Mouse (Mus musculus) hindbrain, embryonic 12.5 days (tissue): ENCODE measurements around the gene Siva1. TPM values are rescaled to one million over a fixed set of nuclear protein-coding genes. Genes with fewer than 3 reads are reported as not detected.

Source experiments
- ATAC-seq: fragments of 200-750 bp; cut with Nextera tagmentation; 2 replicates; pipeline ENCODE4 v1.8.0; 2017; ENCODE audit warnings: moderate TSS enrichment; ENCODE audit not compliant: low FRiP score
- H3K27ac ChIP-seq: fragments of 300-500 bp; sonication (generic); 2 replicates; pipeline ENCODE4 v1.5.1; 2016; ENCODE audit warnings: mild to moderate bottlenecking
- H3K27me3 ChIP-seq: fragments of 300-500 bp; sonication (generic); 2 replicates; pipeline ENCODE4 v1.6.1; 2016; ENCODE audit warnings: mild to moderate bottlenecking
- H3K36me3 ChIP-seq: fragments of 300-500 bp; sonication (generic); 2 replicates; pipeline ENCODE4 v1.6.1; 2016; ENCODE audit warnings: mild to moderate bottlenecking
- H3K4me1 ChIP-seq: fragments of 300-500 bp; sonication (generic); 2 replicates; pipeline ENCODE4 v1.6.1; 2016
- H3K4me2 ChIP-seq: fragments of 300-500 bp; sonication (generic); replicated peaks from 2 replicates; pipeline ENCODE4 v1.6.1; 2016; ENCODE audit warnings: mild to moderate bottlenecking
- H3K4me3 ChIP-seq: fragments of 300-500 bp; sonication (generic); 2 replicates; pipeline ENCODE4 v1.5.1; 2016; ENCODE audit warnings: mild to moderate bottlenecking
- H3K9ac ChIP-seq: fragments of 300-500 bp; sonication (generic); 2 replicates; pipeline ENCODE4 v1.6.1; 2016; ENCODE audit warnings: mild to moderate bottlenecking, moderate library complexity
- H3K9me3 ChIP-seq: fragments of 300-500 bp; sonication (generic); replicated peaks from 2 replicates; pipeline ENCODE4 v1.6.1; 2016; ENCODE audit warnings: mild to moderate bottlenecking
- WGBS: fragments of 180-500 bp; shearing (Covaris S2); methylation state at CpG from one replicate; pipeline ENCODE4 v1.1.7; 2016; 5-methylcytosine and 5-hydroxymethylcytosine counted together
- polyA plus RNA-seq: library from polyadenylated mRNA; unstranded; fragments of >200 nt; fragmentation: Nextera tagmentation; extraction: Ambion mirVana; gene quantifications from 2 replicates; pipeline ENCODE4 v1.2.1, GENCODE M21; 2016

Gene Siva1
- polyA plus RNA-seq, 1 experiment from 2014 or later, result 124 TPM

- Histone ChIP-seq H3K27ac (no peak overlapping the region), H3K9ac (peak overlapping the region; percentile 85; the same call in 1 of the 2 replicates), H3K4me2 (peak overlapping the region; percentile 65), H3K9me3 (no peaks in the 10 kb centered on the region), H3K36me3 (peaks cover 36% of the 10 kb centered on the region), H3K4me1 (peaks cover 17% of the 10 kb centered on the region), H3K4me3 (peak overlapping the region; percentile 73), H3K27me3 (no peaks in the 10 kb centered on the region)
- WGBS, result 57% methylated on average over 6 of the region's 6 CpGs
- ATAC-seq, result no peak
These were observed 1.7 kb downstream of the Siva1 start for GRCm38 (mm10) chr12:112646139-112646538.

GRCm38 (mm10) chr12:112648081-112648480, 3.6 kb downstream of the Siva1 start:
- Histone ChIP-seq H3K4me2 (no peak overlapping the region), H3K9me3 (no peaks in the 10 kb centered on the region), H3K27ac (no peak overlapping the region), H3K4me3 (no peak overlapping the region), H3K4me1 (peaks cover 17% of the 10 kb centered on the region), H3K36me3 (peaks cover 42% of the 10 kb centered on the region), H3K9ac (no peak overlapping the region), H3K27me3 (no peaks in the 10 kb centered on the region)
- 91% methylated on average over 5 of the region's 5 CpGs for WGBS
- ATAC-seq, result no peak

GRCm38 (mm10) chr12:112651778-112652439, 7.4 kb downstream of the Siva1 start:
- ATAC-seq, result no peak
- Histone ChIP-seq H3K27me3 (no peaks in the 10 kb centered on the region), H3K4me3 (no peak overlapping the region), H3K36me3 (peaks cover 78% of the 10 kb centered on the region), H3K4me1 (peaks cover 10% of the 10 kb centered on the region; the same call in 1 of the 2 replicates), H3K27ac (no peak overlapping the region), H3K4me2 (no peak overlapping the region), H3K9ac (no peak overlapping the region), H3K9me3 (no peaks in the 10 kb centered on the region)
- WGBS, result 85% methylated on average over 5 of the region's 5 CpGs

GRCm38 (mm10) chr12:112653157-112653824, 8.8 kb downstream of the Siva1 start:
- peak; percentile 62 for ATAC-seq
- H3K4me3 ChIP-seq, result no peak overlapping the region
- H3K4me1 ChIP-seq, result peaks cover 10% of the 10 kb centered on the region; the same call in 1 of the 2 replicates
- 51% methylated on average over 7 of the region's 7 CpGs for WGBS
- no peaks in the 10 kb centered on the region for H3K9me3 ChIP-seq
- H3K36me3 ChIP-seq, result peaks cover 83% of the 10 kb centered on the region
- H3K4me2 ChIP-seq, result no peak overlapping the region
- H3K27ac ChIP-seq, result peak overlapping the region; percentile 40; the same call in 1 of the 2 replicates
- H3K27me3 ChIP-seq, result no peaks in the 10 kb centered on the region
- no peak overlapping the region for H3K9ac ChIP-seq

- Histone ChIP-seq H3K4me1 (peaks cover 10% of the 10 kb centered on the region; the same call in 1 of the 2 replicates), H3K27ac (peak overlapping the region; percentile 40; the same call in 1 of the 2 replicates), H3K4me2 (no peak overlapping the region), H3K27me3 (no peaks in the 10 kb centered on the region), H3K36me3 (peaks cover 83% of the 10 kb centered on the region), H3K4me3 (no peak overlapping the region), H3K9me3 (no peaks in the 10 kb centered on the region), H3K9ac (0 out of 2 replicates have a peak overlapping the region, but pooled peaks have one; percentile 18)
- ATAC-seq, result no peak
- WGBS, result 87% methylated on average over 5 of the region's 5 CpGs
These were observed 9.6 kb downstream of the Siva1 start for GRCm38 (mm10) chr12:112654076-112654475.

GRCm38 (mm10) chr12:112658619-112659018, 14.1 kb downstream of the Siva1 start:
- Histone ChIP-seq H3K4me3 (no peak overlapping the region), H3K27ac (peak overlapping the region; percentile 35; the same call in 1 of the 2 replicates), H3K4me2 (no peak overlapping the region), H3K27me3 (no peaks in the 10 kb centered on the region), H3K9me3 (no peaks in the 10 kb centered on the region), H3K36me3 (peaks cover 80% of the 10 kb centered on the region), H3K4me1 (peaks cover 46% of the 10 kb centered on the region), H3K9ac (no peak overlapping the region)
- no peak for ATAC-seq
- 91% methylated on average over 7 of the region's 7 CpGs for WGBS

GRCm38 (mm10) chr12:112659109-112659508, 14.6 kb downstream of the Siva1 start:
- no peak for ATAC-seq
- Histone ChIP-seq H3K27me3 (no peaks in the 10 kb centered on the region), H3K4me3 (no peak overlapping the region), H3K36me3 (peaks cover 75% of the 10 kb centered on the region), H3K9me3 (no peaks in the 10 kb centered on the region), H3K4me1 (peaks cover 49% of the 10 kb centered on the region), H3K9ac (no peak overlapping the region), H3K4me2 (no peak overlapping the region), H3K27ac (peak overlapping the region; percentile 35; the same call in 1 of the 2 replicates)
- 85% methylated on average over 6 of the region's 6 CpGs for WGBS

- no peak overlapping the region for H3K4me3 ChIP-seq
- H3K4me1 ChIP-seq, result peaks cover 60% of the 10 kb centered on the region
- H3K9me3 ChIP-seq, result no peaks in the 10 kb centered on the region
- no peaks in the 10 kb centered on the region for H3K27me3 ChIP-seq
- peak overlapping the region; percentile 44; the same call in 1 of the 2 replicates for H3K9ac ChIP-seq
- peak overlapping the region; percentile 93 for H3K27ac ChIP-seq
- peak overlapping the region; percentile 34 for H3K4me2 ChIP-seq
- H3K36me3 ChIP-seq, result peaks cover 61% of the 10 kb centered on the region
- 36% methylated on average over 5 of the region's 5 CpGs for WGBS
- ATAC-seq, result peak; percentile 49
These were observed 16.3 kb downstream of the Siva1 start for GRCm38 (mm10) chr12:112660576-112661326.

GRCm38 (mm10) chr12:112661327-112661605, 16.8 kb downstream of the Siva1 start:
- Histone ChIP-seq H3K9me3 (no peaks in the 10 kb centered on the region), H3K27ac (peak overlapping the region; percentile 93), H3K4me1 (peaks cover 65% of the 10 kb centered on the region), H3K27me3 (no peaks in the 10 kb centered on the region), H3K9ac (peak overlapping the region; percentile 44; the same call in 1 of the 2 replicates), H3K4me2 (peak overlapping the region; percentile 34; the same call in 1 of the 2 replicates), H3K4me3 (no peak overlapping the region), H3K36me3 (peaks cover 61% of the 10 kb centered on the region)
- 82% methylated on average over 3 of the region's 3 CpGs for WGBS
- no peak for ATAC-seq

- H3K9ac ChIP-seq, result peak overlapping the region; percentile 44
- no peak overlapping the region for H3K4me2 ChIP-seq
- H3K4me3 ChIP-seq, result no peak overlapping the region
- peak overlapping the region; percentile 93 for H3K27ac ChIP-seq
- H3K9me3 ChIP-seq, result no peaks in the 10 kb centered on the region
- H3K27me3 ChIP-seq, result no peaks in the 10 kb centered on the region
- H3K4me1 ChIP-seq, result peaks cover 71% of the 10 kb centered on the region
- no peak for ATAC-seq
- 85% methylated on average over 9 of the region's 9 CpGs for WGBS
- peaks cover 60% of the 10 kb centered on the region for H3K36me3 ChIP-seq
These were observed 17.4 kb downstream of the Siva1 start for GRCm38 (mm10) chr12:112661851-112662250.

- Histone ChIP-seq H3K9me3 (no peaks in the 10 kb centered on the region), H3K4me2 (peak overlapping the region; percentile 24; the same call in 1 of the 2 replicates), H3K27ac (peak overlapping the region; percentile 93), H3K4me3 (no peak overlapping the region), H3K9ac (peak overlapping the region; percentile 49; the same call in 1 of the 2 replicates), H3K27me3 (no peaks in the 10 kb centered on the region), H3K4me1 (peaks cover 86% of the 10 kb centered on the region), H3K36me3 (peaks cover 60% of the 10 kb centered on the region)
- no peak for ATAC-seq
- 70% methylated on average over 11 of the region's 11 CpGs for WGBS
These were observed 18.8 kb downstream of the Siva1 start for GRCm38 (mm10) chr12:112663303-112663702.

- Histone ChIP-seq H3K4me1 (peaks cover 87% of the 10 kb centered on the region), H3K4me2 (peak overlapping the region; percentile 24; the same call in 1 of the 2 replicates), H3K27ac (peak overlapping the region; percentile 93), H3K9ac (peak overlapping the region; percentile 49), H3K9me3 (no peaks in the 10 kb centered on the region), H3K4me3 (no peak overlapping the region), H3K27me3 (no peaks in the 10 kb centered on the region), H3K36me3 (peaks cover 60% of the 10 kb centered on the region)
- 54% methylated on average over 12 of the region's 12 CpGs for WGBS
- ATAC-seq, result peak; percentile 46
These were observed 19.2 kb downstream of the Siva1 start for GRCm38 (mm10) chr12:112663716-112664115.
